Mouse (Mus musculus) olfactory bulb, adult 2 months (tissue): ENCODE data around the gene Larp1b.

Source experiments
- CTCF ChIP-seq: fragments of 200-500 bp; IDR thresholded peaks from 2 replicates; pipeline ENCODE4 v1.5.1; 2012; ENCODE audit warnings: low read depth, mild to moderate bottlenecking, low read length, moderate library complexity; ENCODE audit not compliant: insufficient read depth
- POLR2A ChIP-seq: fragments of 200-500 bp; IDR thresholded peaks from 2 replicates; pipeline ENCODE4 v1.6.1; 2012; ENCODE audit warnings: mild to moderate bottlenecking, low read depth, low read length, moderate library complexity; ENCODE audit not compliant: insufficient read depth

GRCm38 (mm10) chr3:40988722-40989121 lies 39.1 kb downstream of the Larp1b start:
- no peak for TF ChIP-seq POLR2A
- TF ChIP-seq CTCF = no peak
